Mouse (Mus musculus): ENCODE measurements around the gene Ipo5. TPM values are rescaled to one million over a fixed set of nuclear protein-coding genes. Genes with fewer than 3 reads are reported as not detected.

Gene Ipo5
- 56.0 and 58.5 TPM in 2 replicates for polyA plus RNA-seq (2015; fragmentation: Nextera tagmentation; extraction: Ambion mirVana)

DNA sequence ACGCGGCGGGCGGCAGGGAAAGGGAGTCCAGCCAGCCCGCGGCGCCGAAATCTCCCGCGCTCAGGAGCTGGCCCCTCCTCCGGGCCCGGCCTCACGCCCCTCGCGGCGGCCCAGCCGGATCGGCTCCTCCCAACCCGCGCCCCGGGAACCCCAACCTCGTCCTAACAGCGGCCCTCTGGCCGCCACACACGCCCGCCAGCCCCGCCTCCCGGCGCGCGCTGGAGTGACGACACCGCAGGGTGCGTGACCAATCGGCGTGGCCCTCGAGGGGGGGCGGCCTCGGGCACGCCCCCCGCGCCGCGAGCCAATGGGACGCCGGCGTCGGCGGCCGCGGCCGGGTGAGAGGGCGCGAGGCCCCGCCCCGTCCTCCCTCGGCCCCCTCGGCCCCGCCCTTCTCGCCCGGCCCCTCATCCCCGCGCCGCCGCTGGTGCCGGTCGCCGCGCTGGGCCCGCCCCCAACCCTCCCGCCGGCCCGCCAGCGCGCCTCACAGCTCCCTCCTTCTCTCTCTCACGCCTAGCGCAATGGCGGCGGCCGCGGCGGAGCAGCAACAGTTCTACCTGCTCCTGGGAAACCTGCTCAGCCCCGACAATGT, at the start of gene Ipo5:
Gene Ipo5 (plus strand): TSS at position 492 of the 592 bp plus-strand sequence.
- ATAC-seq (ENCODE audit: low FRiP score, low read depth), result peak; percentile 95
- under 1% methylated on average over 51 of the region's 83 CpGs for WGBS
- H3K27ac ChIP-seq (replicated peaks), result peak within 1 kb of the TSS; percentile 90
- H3K4me3 ChIP-seq, result peak within 1 kb of the TSS; percentile 91
- H3K36me3 ChIP-seq, result no peaks in the 10 kb centered on the region
- H3K4me1 ChIP-seq (replicated peaks), result peaks cover 17% of the 10 kb centered on the region
- no peaks in the 10 kb centered on the region for H3K27me3 ChIP-seq
- H3K4me2 ChIP-seq, result peak within 1 kb of the TSS; percentile 84
- H3K9ac ChIP-seq, result peak within 1 kb of the TSS; percentile 77
- H3K9me3 ChIP-seq, result no peaks in the 10 kb centered on the region

DNA sequence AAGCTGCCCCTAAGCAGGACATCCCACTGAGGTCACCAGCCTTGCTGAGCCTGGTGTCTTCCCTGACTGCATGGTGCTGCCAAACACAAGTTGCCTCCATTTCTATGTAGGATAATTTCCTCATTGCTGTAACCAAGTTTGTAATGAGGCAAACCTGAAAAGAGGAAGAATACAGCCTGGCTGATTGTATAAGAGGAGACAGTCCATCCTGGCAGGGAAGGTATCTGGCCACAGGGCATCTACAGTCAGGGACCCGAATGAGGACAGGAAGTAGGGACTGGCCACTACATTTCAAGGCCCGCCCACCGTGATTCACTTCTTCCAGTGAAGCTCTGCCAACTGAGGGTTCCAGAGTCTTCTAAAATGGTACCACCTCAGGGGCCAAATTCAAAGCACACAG, 47.8 kb upstream of the Ipo5 start:
- no peaks in the 10 kb centered on the region for H3K27me3 ChIP-seq
- WGBS, result 94% methylated on average over 3 of the region's 3 CpGs
- no peak overlapping the region for H3K4me2 ChIP-seq
- H3K36me3 ChIP-seq, result no peaks in the 10 kb centered on the region
- no peak overlapping the region for H3K9ac ChIP-seq
- no peak for ATAC-seq (ENCODE audit: low FRiP score, low read depth)
- H3K4me3 ChIP-seq, result no peak overlapping the region
- H3K4me1 ChIP-seq (replicated peaks), result no peaks in the 10 kb centered on the region
- H3K9me3 ChIP-seq, result no peaks in the 10 kb centered on the region
- H3K27ac ChIP-seq (replicated peaks), result no peak overlapping the region

GRCm38 (mm10) chr14:120864896-120865295, 46.1 kb upstream of the Ipo5 start:
- Histone ChIP-seq H3K4me3 (no peak overlapping the region), H3K4me1 (replicated peaks) (no peaks in the 10 kb centered on the region), H3K9me3 (no peaks in the 10 kb centered on the region), H3K9ac (no peak overlapping the region), H3K27me3 (no peaks in the 10 kb centered on the region), H3K36me3 (no peaks in the 10 kb centered on the region), H3K4me2 (no peak overlapping the region), H3K27ac (replicated peaks) (no peak overlapping the region)
- WGBS, result 92% methylated on average over 4 of the region's 4 CpGs
- ATAC-seq (ENCODE audit: low FRiP score, low read depth), result no peak

DNA sequence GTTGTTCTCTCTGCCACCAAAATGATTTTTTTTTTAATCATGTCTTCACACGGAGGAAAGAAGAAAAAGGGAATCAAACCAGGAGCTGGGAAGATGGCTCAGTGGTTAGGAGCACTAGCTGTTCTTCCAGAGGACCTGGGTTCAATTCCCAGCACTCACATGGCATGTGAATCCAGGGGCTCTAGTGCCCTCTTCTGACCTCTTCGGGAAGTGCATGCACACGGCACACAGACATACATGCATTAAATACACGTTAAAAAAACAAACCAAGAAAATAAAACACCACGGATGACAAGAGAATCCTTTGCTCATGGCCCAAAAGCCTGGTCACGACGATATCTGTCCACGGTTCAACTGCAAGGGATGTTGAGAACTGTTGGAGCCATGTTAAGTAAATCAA, 44.5 kb upstream of the Ipo5 start:
- H3K9ac ChIP-seq, result no peak overlapping the region
- H3K27ac ChIP-seq (replicated peaks), result no peak overlapping the region
- no peak overlapping the region for H3K4me3 ChIP-seq
- WGBS, result 95% methylated on average over 8 of the region's 8 CpGs
- no peaks in the 10 kb centered on the region for H3K4me1 ChIP-seq (replicated peaks)
- H3K9me3 ChIP-seq, result no peaks in the 10 kb centered on the region
- no peaks in the 10 kb centered on the region for H3K36me3 ChIP-seq
- no peaks in the 10 kb centered on the region for H3K27me3 ChIP-seq
- H3K4me2 ChIP-seq, result no peak overlapping the region
- ATAC-seq (ENCODE audit: low FRiP score, low read depth), result no peak

- Histone ChIP-seq H3K9me3 (no peaks in the 10 kb centered on the region), H3K4me1 (replicated peaks) (no peaks in the 10 kb centered on the region), H3K9ac (no peak overlapping the region), H3K4me2 (no peak overlapping the region), H3K4me3 (no peak overlapping the region), H3K36me3 (no peaks in the 10 kb centered on the region), H3K27me3 (no peaks in the 10 kb centered on the region), H3K27ac (replicated peaks) (no peak overlapping the region)
- WGBS, result 87% methylated on average over 5 of the region's 5 CpGs
- no peak for ATAC-seq (ENCODE audit: low FRiP score, low read depth)
Observed at GRCm38 (mm10) chr14:120867121-120867520, 43.9 kb upstream of the Ipo5 start.

DNA sequence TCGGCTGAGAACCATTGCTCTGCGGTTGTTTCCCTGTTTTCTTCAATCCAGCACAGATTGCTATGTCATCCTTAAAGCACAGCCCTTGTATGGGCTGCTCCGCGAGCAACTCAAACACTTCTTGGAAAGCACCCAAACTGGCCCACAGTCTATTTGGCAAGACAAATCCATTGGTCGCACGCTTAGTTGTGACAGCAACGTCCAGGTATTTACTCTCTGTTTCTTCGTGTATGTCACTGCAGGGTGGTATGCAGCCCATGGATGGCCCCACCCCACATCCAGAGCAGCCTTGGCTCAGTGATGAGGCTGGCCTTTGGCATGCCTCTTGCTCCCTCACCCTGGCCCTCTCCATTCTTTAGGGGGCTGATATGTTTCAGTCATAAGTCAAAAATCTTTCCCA, 42.5 kb upstream of the Ipo5 start:
- H3K9ac ChIP-seq, result no peak overlapping the region
- whole genome bisulfite sequencing, result 45% methylated on average over 8 of the region's 8 CpGs
- H3K4me2 ChIP-seq, result no peak overlapping the region
- ATAC-seq (ENCODE audit: low FRiP score, low read depth), result peak; percentile 34; the same call in 1 of the 2 replicates
- no peaks in the 10 kb centered on the region for H3K27me3 ChIP-seq
- no peak overlapping the region for H3K27ac ChIP-seq (replicated peaks)
- H3K9me3 ChIP-seq, result no peaks in the 10 kb centered on the region
- H3K36me3 ChIP-seq, result no peaks in the 10 kb centered on the region
- H3K4me3 ChIP-seq, result no peak overlapping the region
- no peaks in the 10 kb centered on the region for H3K4me1 ChIP-seq (replicated peaks)

DNA sequence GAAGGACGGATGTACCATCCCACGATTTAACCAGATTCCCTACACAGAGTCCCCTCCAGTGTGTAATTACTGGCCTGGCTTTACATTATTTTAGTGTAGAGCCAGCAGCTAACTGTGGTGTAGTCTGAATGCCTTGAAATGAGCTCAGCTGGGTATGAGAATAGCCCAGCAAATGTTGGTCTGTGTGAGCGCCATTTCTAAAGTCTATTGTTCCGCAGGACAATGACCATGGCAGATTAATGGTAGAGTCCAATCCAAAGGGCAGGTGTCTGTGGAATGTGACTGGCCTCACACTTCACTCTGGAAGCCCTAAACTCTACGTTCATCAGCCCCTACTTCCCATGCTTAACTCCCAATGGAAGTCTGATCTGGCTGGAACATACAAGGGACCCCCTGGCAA, 40.3 kb upstream of the Ipo5 start:
- Histone ChIP-seq H3K4me3 (no peak overlapping the region), H3K9me3 (no peaks in the 10 kb centered on the region), H3K4me2 (no peak overlapping the region), H3K27ac (replicated peaks) (no peak overlapping the region), H3K9ac (no peak overlapping the region), H3K36me3 (no peaks in the 10 kb centered on the region), H3K4me1 (replicated peaks) (no peaks in the 10 kb centered on the region), H3K27me3 (no peaks in the 10 kb centered on the region)
- WGBS, result 52% methylated on average over 5 of the region's 5 CpGs
- no peak for ATAC-seq (ENCODE audit: low FRiP score, low read depth)

GRCm38 (mm10) chr14:120874397-120874796, 36.6 kb upstream of the Ipo5 start:
- ATAC-seq (ENCODE audit: low FRiP score, low read depth), result no peak
- Histone ChIP-seq H3K4me3 (no peak overlapping the region), H3K27ac (replicated peaks) (no peak overlapping the region)

DNA sequence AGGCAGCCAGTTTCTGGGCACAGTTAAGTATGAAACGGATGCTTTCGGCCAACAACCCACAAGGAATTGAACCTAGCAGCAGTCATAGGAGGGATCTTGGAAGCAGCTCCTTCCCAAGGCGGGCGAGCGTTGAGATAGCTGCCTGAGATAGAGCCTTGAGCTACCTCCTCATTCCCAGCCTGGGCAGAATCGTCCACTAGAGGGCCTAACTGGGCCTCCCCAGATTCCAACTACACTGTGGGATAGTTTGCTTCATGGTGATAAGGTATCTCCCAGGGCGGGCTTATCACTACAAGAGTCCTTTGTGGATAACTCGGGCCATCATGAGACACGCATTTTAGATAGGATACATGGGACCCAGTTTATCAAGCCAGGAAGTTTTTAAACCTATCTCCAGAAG, 35.9 kb upstream of the Ipo5 start:
- H3K27ac ChIP-seq (replicated peaks), result no peak overlapping the region
- no peak for ATAC-seq (ENCODE audit: low FRiP score, low read depth)
- H3K4me3 ChIP-seq, result no peak overlapping the region
- 73% methylated on average over 9 of the region's 9 CpGs for WGBS
- H3K4me1 ChIP-seq (replicated peaks), result no peaks in the 10 kb centered on the region
- H3K36me3 ChIP-seq, result no peaks in the 10 kb centered on the region
- H3K27me3 ChIP-seq, result no peaks in the 10 kb centered on the region
- no peaks in the 10 kb centered on the region for H3K9me3 ChIP-seq
- no peak overlapping the region for H3K9ac ChIP-seq
- no peak overlapping the region for H3K4me2 ChIP-seq

More at GRCm38 (mm10) chr14:120874397-120874796, 36.6 kb upstream of the Ipo5 start:
- H3K9me3 ChIP-seq, result no peaks in the 10 kb centered on the region
- H3K4me1 ChIP-seq (replicated peaks), result no peaks in the 10 kb centered on the region
- no peaks in the 10 kb centered on the region for H3K36me3 ChIP-seq
- no peaks in the 10 kb centered on the region for H3K27me3 ChIP-seq
- no peak overlapping the region for H3K4me2 ChIP-seq
- 93% methylated on average over 7 of the region's 7 CpGs for WGBS
- no peak overlapping the region for H3K9ac ChIP-seq

DNA sequence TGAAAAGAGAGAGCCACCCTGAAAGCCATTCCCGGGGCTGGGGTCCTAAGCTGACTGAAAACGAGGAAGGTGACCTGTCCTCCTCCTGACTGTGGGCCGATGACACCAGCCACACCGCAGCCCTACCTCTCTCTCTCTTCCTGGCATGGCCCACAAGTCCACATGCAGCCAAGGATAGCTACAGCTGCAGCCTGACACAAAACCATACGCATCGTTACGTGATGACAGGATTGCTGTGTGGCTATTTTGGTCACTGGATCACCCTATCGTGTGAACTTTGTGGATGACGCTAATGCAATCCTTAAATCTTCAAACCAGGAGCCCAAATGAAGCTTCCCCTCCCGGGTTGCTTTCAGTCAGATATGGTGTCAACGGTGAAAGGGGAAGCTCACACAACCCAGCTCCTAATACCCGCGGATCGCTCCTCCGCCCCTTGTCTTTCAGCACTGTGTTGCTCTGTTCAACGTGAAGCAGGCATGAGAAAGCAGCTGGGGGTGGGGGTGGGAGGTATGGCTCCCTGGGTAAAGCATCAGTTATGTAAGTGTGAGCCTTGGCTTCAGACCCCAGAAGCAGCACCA, 35.1 kb upstream of the Ipo5 start:
- Histone ChIP-seq H3K9ac (no peak overlapping the region), H3K36me3 (no peaks in the 10 kb centered on the region), H3K4me3 (no peak overlapping the region), H3K9me3 (no peaks in the 10 kb centered on the region), H3K27me3 (no peaks in the 10 kb centered on the region), H3K4me1 (replicated peaks) (no peaks in the 10 kb centered on the region), H3K27ac (replicated peaks) (no peak overlapping the region), H3K4me2 (no peak overlapping the region)
- 86% methylated on average over 16 of the region's 16 CpGs for WGBS
- ATAC-seq (ENCODE audit: low FRiP score, low read depth), result no peak

- Histone ChIP-seq H3K4me2 (no peak overlapping the region), H3K27ac (replicated peaks) (no peak overlapping the region), H3K36me3 (no peaks in the 10 kb centered on the region), H3K9ac (no peak overlapping the region), H3K27me3 (no peaks in the 10 kb centered on the region), H3K4me1 (replicated peaks) (no peaks in the 10 kb centered on the region), H3K4me3 (no peak overlapping the region), H3K9me3 (no peaks in the 10 kb centered on the region)
- 72% methylated on average over 10 of the region's 10 CpGs for WGBS
- no peak for ATAC-seq (ENCODE audit: low FRiP score, low read depth)
Observed at GRCm38 (mm10) chr14:120877147-120877546, 33.9 kb upstream of the Ipo5 start.

- Histone ChIP-seq H3K27ac (replicated peaks) (no peak overlapping the region), H3K4me1 (replicated peaks) (no peaks in the 10 kb centered on the region), H3K9ac (no peak overlapping the region), H3K9me3 (no peaks in the 10 kb centered on the region), H3K4me2 (no peak overlapping the region), H3K4me3 (no peak overlapping the region), H3K27me3 (no peaks in the 10 kb centered on the region), H3K36me3 (no peaks in the 10 kb centered on the region)
- WGBS, result 86% methylated on average over 2 of the region's 2 CpGs
- ATAC-seq (ENCODE audit: low FRiP score, low read depth), result no peak
Observed at GRCm38 (mm10) chr14:120879026-120879425, 32.0 kb upstream of the Ipo5 start.

DNA sequence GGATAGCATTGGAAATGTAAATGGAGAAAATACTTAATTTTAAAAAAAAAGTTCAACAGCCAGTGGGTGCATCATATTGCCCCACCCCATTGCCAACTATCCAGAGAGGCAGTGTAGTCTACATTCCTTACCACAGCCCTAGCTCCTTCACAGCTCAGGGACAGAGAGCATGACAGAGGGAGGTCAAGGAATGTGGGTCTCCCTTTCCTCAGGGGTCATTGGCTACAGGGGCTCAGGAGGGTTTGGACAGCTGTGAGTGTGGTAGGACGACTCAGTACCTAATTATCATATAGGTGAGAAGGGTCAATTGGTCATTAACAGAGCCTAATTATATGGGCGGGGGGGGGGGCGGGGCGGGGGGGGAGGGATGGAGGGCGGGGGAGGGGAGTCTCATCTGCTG, 30.4 kb upstream of the Ipo5 start:
- no peaks in the 10 kb centered on the region for H3K4me1 ChIP-seq (replicated peaks)
- H3K36me3 ChIP-seq, result no peaks in the 10 kb centered on the region
- H3K4me3 ChIP-seq, result no peak overlapping the region
- H3K9ac ChIP-seq, result no peak overlapping the region
- no peak overlapping the region for H3K27ac ChIP-seq (replicated peaks)
- 72% methylated on average over 4 of the region's 5 CpGs for WGBS
- no peaks in the 10 kb centered on the region for H3K9me3 ChIP-seq
- no peaks in the 10 kb centered on the region for H3K27me3 ChIP-seq
- ATAC-seq (ENCODE audit: low FRiP score, low read depth), result no peak
- H3K4me2 ChIP-seq, result no peak overlapping the region
